Mouse (Mus musculus) testis, postnatal 10 days (tissue): ENCODE measurements at regions not wholly inside any gene's neighbourhood (a gene's known extent, or its start where the extent isn't known, plus 50 kb on each side); places are given as distances from the start of the nearest gene placed in this dataset.

Experiments
- DNase-seq: peaks from one replicate; pipeline ENCODE4 v3.0.0; 2021; ENCODE audit warnings: low spot score

- no peak for DNase-seq
Observed at GRCm38 (mm10) chr4:80442711-80443110, 391.2 kb upstream of the Tyrp1 start.

GRCm38 (mm10) chr4:80463615-80464014 is 370.3 kb upstream of the Tyrp1 start:
- no peak for DNase-seq

- DNase-seq = no peak
Observed at GRCm38 (mm10) chr4:80475736-80476478, 358.0 kb upstream of the Tyrp1 start.

GRCm38 (mm10) chr4:80515087-80515486 is 318.8 kb upstream of the Tyrp1 start:
- DNase-seq = no peak

GRCm38 (mm10) chr4:80517476-80518285 is 316.2 kb upstream of the Tyrp1 start:
- DNase-seq = peak; percentile 63

GRCm38 (mm10) chr4:80518589-80518988 is 315.3 kb upstream of the Tyrp1 start:
- no peak for DNase-seq

GRCm38 (mm10) chr4:80539854-80540253 is 294.1 kb upstream of the Tyrp1 start:
- DNase-seq = no peak

- DNase-seq = no peak
Observed at GRCm38 (mm10) chr4:80545086-80545485, 288.8 kb upstream of the Tyrp1 start.

GRCm38 (mm10) chr4:80589438-80589837 is 244.5 kb upstream of the Tyrp1 start:
- no peak for DNase-seq

GRCm38 (mm10) chr4:80628271-80628670 is 205.7 kb upstream of the Tyrp1 start:
- no peak for DNase-seq

- no peak for DNase-seq
Observed at GRCm38 (mm10) chr4:80629251-80629650, 204.7 kb upstream of the Tyrp1 start.

- no peak for DNase-seq
Observed at GRCm38 (mm10) chr4:80630260-80630659, 203.7 kb upstream of the Tyrp1 start.

GRCm38 (mm10) chr4:80631041-80631440 is 202.9 kb upstream of the Tyrp1 start:
- DNase-seq = no peak

GRCm38 (mm10) chr4:80631441-80631840 is 202.5 kb upstream of the Tyrp1 start:
- no peak for DNase-seq

- no peak for DNase-seq
Observed at GRCm38 (mm10) chr4:80638381-80638780, 195.5 kb upstream of the Tyrp1 start.
